Mouse (Mus musculus): Measurements from ENCODE around the gene Fam213b. TPM values are rescaled to one million over a fixed set of nuclear protein-coding genes. Genes with fewer than 3 reads are reported as not detected.

The Fam213b gene
- polyA plus RNA-seq, 1 experiment from 2014 or later = 66.9 TPM

DNA sequence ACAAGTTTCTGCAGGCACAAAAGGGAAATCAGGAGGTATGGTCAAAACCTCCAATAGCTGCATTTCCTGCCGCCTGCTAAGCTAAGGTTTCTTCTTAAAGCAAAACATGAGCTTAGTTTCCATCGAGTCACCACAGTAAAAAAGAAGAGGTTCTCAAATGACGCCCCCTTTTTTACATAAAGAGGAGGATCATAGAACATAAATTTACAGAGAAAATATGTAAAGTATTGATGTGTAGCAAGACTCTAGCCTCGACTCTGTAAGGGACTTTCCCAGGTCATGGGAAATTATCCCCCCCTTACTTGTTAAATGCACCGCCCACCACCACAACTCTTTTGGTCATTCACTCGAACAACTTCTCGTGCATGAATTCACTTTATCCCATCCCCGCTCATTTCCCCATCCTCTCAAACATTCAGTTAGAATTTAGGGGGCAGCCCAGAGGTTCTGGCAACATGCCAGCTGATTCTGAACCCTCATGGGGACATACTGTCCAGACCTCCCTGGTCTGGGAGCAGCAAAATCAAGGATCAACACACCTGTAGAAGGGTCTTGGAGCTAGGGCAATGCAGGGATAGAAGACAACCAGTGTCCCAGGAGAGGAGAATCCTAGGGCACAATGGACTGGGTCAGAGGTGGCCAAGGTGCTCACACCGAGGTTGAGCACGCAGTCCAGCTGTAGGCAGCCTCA, 43.8 kb upstream of the Fam213b start:
- no peak for TF ChIP-seq CTCF (IDR thresholded peaks at IDR 0.05; ENCODE audit: low read depth)
- no peak overlapping the region for H3K27ac ChIP-seq (ENCODE audit: low read depth, low read length)
- H3K4me3 ChIP-seq (ENCODE audit: low read depth, low read length) = no peak overlapping the region
- no peak for ATAC-seq
- H3K9me3 ChIP-seq (ENCODE audit: control insufficient read depth) = no peaks in the 10 kb centered on the region
- H3K27me3 ChIP-seq (replicated peaks; ENCODE audit: control insufficient read depth, insufficient read depth, low read length) = no peaks in the 10 kb centered on the region
- no peaks in the 10 kb centered on the region for H3K36me3 ChIP-seq (ENCODE audit: control insufficient read depth, insufficient read depth)
- no peak overlapping the region for H3K4me2 ChIP-seq (replicated peaks; ENCODE audit: low read depth)
- no peaks in the 10 kb centered on the region for H3K4me1 ChIP-seq (replicated peaks; ENCODE audit: control insufficient read depth, insufficient read depth, low read length)
- WGBS = 81% methylated on average over 10 of the region's 10 CpGs
- no peak overlapping the region for H3K9ac ChIP-seq (ENCODE audit: low read depth, low read length)

GRCm38 (mm10) chr4:154941831-154942230, 42.9 kb upstream of the Fam213b start:
- H3K36me3 ChIP-seq (ENCODE audit: control insufficient read depth, insufficient read depth) = no peaks in the 10 kb centered on the region
- no peaks in the 10 kb centered on the region for H3K9me3 ChIP-seq (ENCODE audit: control insufficient read depth)
- H3K4me3 ChIP-seq (ENCODE audit: low read depth, low read length) = no peak overlapping the region
- no peaks in the 10 kb centered on the region for H3K4me1 ChIP-seq (replicated peaks; ENCODE audit: control insufficient read depth, insufficient read depth, low read length)
- H3K27me3 ChIP-seq (replicated peaks; ENCODE audit: control insufficient read depth, insufficient read depth, low read length) = no peaks in the 10 kb centered on the region
- WGBS = 90% methylated on average over 5 of the region's 5 CpGs
- no peak for ATAC-seq
- H3K27ac ChIP-seq (ENCODE audit: low read depth, low read length) = no peak overlapping the region
- no peak overlapping the region for H3K9ac ChIP-seq (ENCODE audit: low read depth, low read length)
- no peak for TF ChIP-seq CTCF (IDR thresholded peaks at IDR 0.05; ENCODE audit: low read depth)
- no peak overlapping the region for H3K4me2 ChIP-seq (replicated peaks; ENCODE audit: low read depth)

GRCm38 (mm10) chr4:154940156-154940555, 41.2 kb upstream of the Fam213b start:
- 93% methylated on average over 2 of the region's 2 CpGs for WGBS
- ATAC-seq = no peak

GRCm38 (mm10) chr4:154937746-154938145, 38.8 kb upstream of the Fam213b start:
- H3K9ac ChIP-seq (ENCODE audit: low read depth, low read length) = no peak overlapping the region
- H3K27ac ChIP-seq (ENCODE audit: low read depth, low read length) = no peak overlapping the region
- ATAC-seq = no peak
- 68% methylated on average over 1 of the region's 1 CpGs for WGBS
- H3K27me3 ChIP-seq (replicated peaks; ENCODE audit: control insufficient read depth, insufficient read depth, low read length) = no peaks in the 10 kb centered on the region
- H3K4me3 ChIP-seq (ENCODE audit: low read depth, low read length) = no peak overlapping the region
- no peaks in the 10 kb centered on the region for H3K9me3 ChIP-seq (ENCODE audit: control insufficient read depth)
- H3K4me1 ChIP-seq (replicated peaks; ENCODE audit: control insufficient read depth, insufficient read depth, low read length) = no peaks in the 10 kb centered on the region
- no peaks in the 10 kb centered on the region for H3K36me3 ChIP-seq (ENCODE audit: control insufficient read depth, insufficient read depth)
- TF ChIP-seq CTCF (IDR thresholded peaks at IDR 0.05; ENCODE audit: low read depth) = no peak
- no peak overlapping the region for H3K4me2 ChIP-seq (replicated peaks; ENCODE audit: low read depth)

More at GRCm38 (mm10) chr4:154940156-154940555, 41.2 kb upstream of the Fam213b start:
- H3K36me3 ChIP-seq (ENCODE audit: control insufficient read depth, insufficient read depth) = no peaks in the 10 kb centered on the region
- H3K27me3 ChIP-seq (replicated peaks; ENCODE audit: control insufficient read depth, insufficient read depth, low read length) = no peaks in the 10 kb centered on the region
- no peaks in the 10 kb centered on the region for H3K9me3 ChIP-seq (ENCODE audit: control insufficient read depth)
- H3K4me2 ChIP-seq (replicated peaks; ENCODE audit: low read depth) = no peak overlapping the region
- TF ChIP-seq CTCF (IDR thresholded peaks at IDR 0.05; ENCODE audit: low read depth) = no peak
- H3K27ac ChIP-seq (ENCODE audit: low read depth, low read length) = no peak overlapping the region
- no peak overlapping the region for H3K4me3 ChIP-seq (ENCODE audit: low read depth, low read length)
- no peak overlapping the region for H3K9ac ChIP-seq (ENCODE audit: low read depth, low read length)
- no peaks in the 10 kb centered on the region for H3K4me1 ChIP-seq (replicated peaks; ENCODE audit: control insufficient read depth, insufficient read depth, low read length)

- no peak for ATAC-seq
- no peak overlapping the region for H3K27ac ChIP-seq (ENCODE audit: low read depth, low read length)
- TF ChIP-seq CTCF (IDR thresholded peaks at IDR 0.05; ENCODE audit: low read depth) = no peak
- no peaks in the 10 kb centered on the region for H3K36me3 ChIP-seq (ENCODE audit: control insufficient read depth, insufficient read depth)
- WGBS = 67% methylated on average over 8 of the region's 8 CpGs
- H3K4me3 ChIP-seq (ENCODE audit: low read depth, low read length) = no peak overlapping the region
- H3K4me2 ChIP-seq (replicated peaks; ENCODE audit: low read depth) = no peak overlapping the region
- no peak overlapping the region for H3K9ac ChIP-seq (ENCODE audit: low read depth, low read length)
- no peaks in the 10 kb centered on the region for H3K9me3 ChIP-seq (ENCODE audit: control insufficient read depth)
- H3K27me3 ChIP-seq (replicated peaks; ENCODE audit: control insufficient read depth, insufficient read depth, low read length) = no peaks in the 10 kb centered on the region
- no peaks in the 10 kb centered on the region for H3K4me1 ChIP-seq (replicated peaks; ENCODE audit: control insufficient read depth, insufficient read depth, low read length)
These were observed 37.8 kb upstream of the Fam213b start for GRCm38 (mm10) chr4:154936542-154937255.

DNA sequence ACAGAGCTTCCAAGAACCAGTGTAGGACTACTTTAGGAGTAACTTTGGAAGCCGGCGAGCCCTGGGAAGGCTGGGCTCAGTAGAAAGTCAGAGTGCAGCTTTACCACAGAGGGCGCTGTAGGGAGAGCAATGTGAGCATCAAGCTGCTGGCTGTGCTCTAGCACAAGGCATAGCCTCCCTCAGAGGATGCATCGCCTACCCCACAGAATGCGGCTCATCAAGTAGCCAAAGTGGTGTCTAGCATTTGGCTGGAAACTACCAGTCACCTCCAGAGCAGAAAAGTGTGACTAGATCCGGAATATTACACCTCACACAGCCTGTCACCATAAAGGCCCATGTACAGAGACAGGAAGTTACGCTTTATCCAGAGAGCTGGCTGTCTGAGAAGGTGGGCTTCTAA, 36.9 kb upstream of the Fam213b start:
- no peak overlapping the region for H3K4me2 ChIP-seq (replicated peaks; ENCODE audit: low read depth)
- no peak for ATAC-seq
- H3K36me3 ChIP-seq (ENCODE audit: control insufficient read depth, insufficient read depth) = no peaks in the 10 kb centered on the region
- no peaks in the 10 kb centered on the region for H3K9me3 ChIP-seq (ENCODE audit: control insufficient read depth)
- no peaks in the 10 kb centered on the region for H3K27me3 ChIP-seq (replicated peaks; ENCODE audit: control insufficient read depth, insufficient read depth, low read length)
- H3K27ac ChIP-seq (ENCODE audit: low read depth, low read length) = no peak overlapping the region
- peak; percentile 31 for TF ChIP-seq CTCF (IDR thresholded peaks at IDR 0.05; ENCODE audit: low read depth)
- no peak overlapping the region for H3K9ac ChIP-seq (ENCODE audit: low read depth, low read length)
- WGBS = 83% methylated on average over 7 of the region's 7 CpGs
- no peak overlapping the region for H3K4me3 ChIP-seq (ENCODE audit: low read depth, low read length)
- H3K4me1 ChIP-seq (replicated peaks; ENCODE audit: control insufficient read depth, insufficient read depth, low read length) = no peaks in the 10 kb centered on the region

Measured in intestine, postnatal 0 days (tissue).